Comparison of ENCODE assay signal across 19 mouse cellular contexts in genomic region chr5:149970261-149970660, GRCm38 (mm10). TPM values are rescaled to one million over a fixed set of nuclear protein-coding genes. Genes with fewer than 3 reads are reported as not detected.
DNase-seq lines count a peak whose midpoint lies in the region; TF ChIP-seq lines count a peak whose summit lies in the region.
"Had no signal": no experiment of that assay in that cellular context is flagged by ENCODE, and none has a peak within 500 bp of the region (broad histone marks: within the 10 kb centered on the region; RNA-seq: fewer than 3 reads in every experiment).

No protein-coding gene starts in this region.

- peak; percentile 62 for DNase-seq in heart, adult 11 months
- DNase-seq in heart, adult 9 months (ENCODE audit: low spot score in 2 of 2), result no peak
- peak; percentile 72 for DNase-seq in R1 (ENCODE audit: low read depth, low spot score)
- DNase-seq in layer of hippocampus, adult 2 months (ENCODE audit: low spot score in 2 of 2), result no peak
- DNase-seq: adrenal gland, adult 2 months; adrenal gland, adult 8-10 months; adrenal gland, postnatal 10 days; adrenal gland, postnatal 14 days; adrenal gland, postnatal 25 days; adrenal gland, postnatal 36 days; B cell, adult 2 months; cerebellum, adult 11 months; cerebellum, adult 11-12 months; cerebellum, adult 18-20 months; cerebellum, adult 2 months had no signal

- H3K4me3 ChIP-seq in layer of hippocampus, adult 2 months, result no peak overlapping the region

- no peak overlapping the region for H3K27ac ChIP-seq in layer of hippocampus, adult 2 months

- TF ChIP-seq CTCF in layer of hippocampus, adult 2 months (conservative IDR thresholded peaks at IDR 0.05), result no peak

RNA-seq across cellular contexts. Expression of gene Rxfp2, which starts 48.2 kb away (rescaled TPM):
- under 1 TPM in 1 of 2 experiments, not detected in 1; 0.29 TPM for total RNA-seq in layer of hippocampus, adult 2 months (2021)
- total RNA-seq: adrenal gland, adult 18-20 months; adrenal gland, adult 2 months; adrenal gland, adult 8-10 months; adrenal gland, postnatal 10 days; adrenal gland, postnatal 25 days; adrenal gland, postnatal 36 days; CH12.LX; ES-E14; MEL had no signal

Comparison
In these comparisons a context has a peak if more than half of its experiments do, and no peak if none do; other contexts are left out.
1. DNase-seq: peak in heart, adult 11 months (single experiment) and R1 (single experiment); none in heart, adult 9 months (0 of 2) and layer of hippocampus, adult 2 months (0 of 2).